Mouse (Mus musculus) left cerebral cortex, adult 8-10 months (tissue): Measurements from ENCODE around the gene Asns. TPM values are rescaled to one million over a fixed set of nuclear protein-coding genes. Genes with fewer than 3 reads are reported as not detected.
"Not testable (repeated sequence)": the region's sequence is repeated elsewhere in the genome, so short reads cannot be mapped to it uniquely, and the experiment has no call there.

ENCODE experiments used
- DNase-seq, 2 experiments: peaks; one replicate each; pipeline ENCODE4 v3.0.0; 2022; ENCODE audit warnings: low spot score in 2 of 2
- total RNA-seq, 4 experiments: library from RNA; stranded (reverse); gene quantifications; 2 replicates each; pipeline ENCODE4 v1.2.4; 2022

Asns gene
- total RNA-seq, 4 experiments from 2014 or later, result 110 to 118 (median 115) TPM

- DNase-seq, result no peak
Observed at GRCm38 (mm10) chr6:7686047-7686446, 7.0 kb downstream of the Asns start.

GRCm38 (mm10) chr6:7676194-7676901, 16.7 kb downstream of the Asns start:
- no peak for DNase-seq

- DNase-seq, result no peak
Observed at GRCm38 (mm10) chr6:7672438-7673253, 20.4 kb downstream of the Asns start.

- no peak for DNase-seq
Observed at GRCm38 (mm10) chr6:7671429-7671828, 21.6 kb downstream of the Asns start.

GRCm38 (mm10) chr6:7670588-7670987, 22.5 kb downstream of the Asns start:
- no peak for DNase-seq

GRCm38 (mm10) chr6:7669721-7670120, 23.3 kb downstream of the Asns start:
- no peak for DNase-seq

GRCm38 (mm10) chr6:7668332-7668731, 24.7 kb downstream of the Asns start:
- DNase-seq, result no peak

GRCm38 (mm10) chr6:7665902-7666301, 27.2 kb downstream of the Asns start:
- DNase-seq, result not testable (repeated sequence)

- no peak for DNase-seq
Observed at GRCm38 (mm10) chr6:7661455-7661854, 31.6 kb downstream of the Asns start.

GRCm38 (mm10) chr6:7660377-7661080, 32.5 kb downstream of the Asns start:
- DNase-seq, result no peak

- no peak for DNase-seq
Observed at GRCm38 (mm10) chr6:7656601-7657000, 36.5 kb downstream of the Asns start.

- DNase-seq, result no peak
Observed at GRCm38 (mm10) chr6:7648458-7648857, 44.6 kb downstream of the Asns start.

Other genes starting within 250 kb of the Asns start
- gene Tac1, start 138.4 kb downstream of the Asns start, total RNA-seq, result 100 to 1,000 TPM in 2 of 4 experiments, 10 to 100 TPM in 2; 88.2 to 115 (median 98.7) TPM
- gene C1galt1, start 151.6 kb upstream of the Asns start, total RNA-seq, result 10 to 100 TPM; 11.6 to 12.7 (median 12.0) TPM